Mouse (Mus musculus): ENCODE measurements at regions not wholly inside any gene's neighbourhood (a gene's known extent, or its start where the extent isn't known, plus 50 kb on each side); places are given as distances from the start of the nearest gene placed in this dataset.
"Not testable (repeated sequence)": the region's sequence is repeated elsewhere in the genome, so short reads cannot be mapped to it uniquely, and the experiment has no call there.

- Histone ChIP-seq H3K9ac (replicated peaks; ENCODE audit: low read length, poor library complexity, severe bottlenecking) (no peak overlapping the region), H3K9me3 (ENCODE audit: low read length) (no peaks in the 10 kb centered on the region), H3K4me2 (ENCODE audit: low read depth, low read length, poor library complexity, severe bottlenecking) (no peak overlapping the region), H3K27ac (ENCODE audit: low read depth, low read length) (no peak overlapping the region), H3K4me1 (ENCODE audit: insufficient read depth, low read length) (no peaks in the 10 kb centered on the region), H3K4me3 (ENCODE audit: low read depth, low read length) (no peak overlapping the region), H3K27me3 (ENCODE audit: insufficient read depth, low read length) (no peaks in the 10 kb centered on the region), H3K36me3 (ENCODE audit: insufficient read depth, low read length) (no peaks in the 10 kb centered on the region)
- WGBS = 54% methylated on average over 3 of the region's 3 CpGs
- no peak for TF ChIP-seq CTCF (IDR thresholded peaks at IDR 0.05)
- ATAC-seq (ENCODE audit: low FRiP score) (no peak), DNase-seq (ENCODE audit: low spot score) (no peak)
Measured at GRCm38 (mm10) chr1:81739392-81739791, 493.5 kb upstream of the Gm9747 start.

GRCm38 (mm10) chr1:81739981-81740380 is 492.9 kb upstream of the Gm9747 start:
- no peak for TF ChIP-seq CTCF (IDR thresholded peaks at IDR 0.05)
- Histone ChIP-seq H3K4me3 (ENCODE audit: low read depth, low read length) (no peak overlapping the region), H3K9me3 (ENCODE audit: low read length) (no peaks in the 10 kb centered on the region), H3K9ac (replicated peaks; ENCODE audit: low read length, poor library complexity, severe bottlenecking) (no peak overlapping the region), H3K4me1 (ENCODE audit: insufficient read depth, low read length) (no peaks in the 10 kb centered on the region), H3K36me3 (ENCODE audit: insufficient read depth, low read length) (no peaks in the 10 kb centered on the region), H3K27ac (ENCODE audit: low read depth, low read length) (no peak overlapping the region), H3K4me2 (ENCODE audit: low read depth, low read length, poor library complexity, severe bottlenecking) (no peak overlapping the region), H3K27me3 (ENCODE audit: insufficient read depth, low read length) (no peaks in the 10 kb centered on the region)
- 97% methylated on average over 1 of the region's 1 CpGs for WGBS
- ATAC-seq (ENCODE audit: low FRiP score) (no peak), DNase-seq (ENCODE audit: low spot score) (no peak)

- H3K36me3 ChIP-seq (ENCODE audit: insufficient read depth, low read length); DNase-seq (ENCODE audit: low spot score); H3K4me3 ChIP-seq (ENCODE audit: low read depth, low read length); H3K27me3 ChIP-seq (ENCODE audit: insufficient read depth, low read length); H3K4me1 ChIP-seq (ENCODE audit: insufficient read depth, low read length); H3K4me2 ChIP-seq (ENCODE audit: low read depth, low read length, poor library complexity, severe bottlenecking); H3K9ac ChIP-seq (replicated peaks; ENCODE audit: low read length, poor library complexity, severe bottlenecking); H3K9me3 ChIP-seq (ENCODE audit: low read length); ATAC-seq (ENCODE audit: low FRiP score); H3K27ac ChIP-seq (ENCODE audit: low read depth, low read length): not testable (repeated sequence)
- 92% methylated on average over 8 of the region's 8 CpGs for WGBS
Measured at GRCm38 (mm10) chr1:81741882-81742281, 491.0 kb upstream of the Gm9747 start.

- H3K4me3 ChIP-seq (ENCODE audit: low read depth, low read length) = no peak overlapping the region
- H3K9me3 ChIP-seq (ENCODE audit: low read length) = no peaks in the 10 kb centered on the region
- WGBS = 42% methylated on average over 8 of the region's 8 CpGs
- H3K36me3 ChIP-seq (ENCODE audit: insufficient read depth, low read length) = no peaks in the 10 kb centered on the region
- no peak overlapping the region for H3K27ac ChIP-seq (ENCODE audit: low read depth, low read length)
- no peaks in the 10 kb centered on the region for H3K27me3 ChIP-seq (ENCODE audit: insufficient read depth, low read length)
- H3K4me1 ChIP-seq (ENCODE audit: insufficient read depth, low read length) = no peaks in the 10 kb centered on the region
- DNase-seq (ENCODE audit: low spot score) = peak; percentile 50
- no peak overlapping the region for H3K4me2 ChIP-seq (ENCODE audit: low read depth, low read length, poor library complexity, severe bottlenecking)
- no peak for TF ChIP-seq CTCF (IDR thresholded peaks at IDR 0.05)
- 0 out of 2 replicates have a peak, but pooled peaks have one; percentile 44 for ATAC-seq (ENCODE audit: low FRiP score)
- H3K9ac ChIP-seq (replicated peaks; ENCODE audit: low read length, poor library complexity, severe bottlenecking) = no peak overlapping the region
Measured at GRCm38 (mm10) chr1:81744524-81744923, 488.4 kb upstream of the Gm9747 start.

GRCm38 (mm10) chr1:81745024-81745960 is 487.6 kb upstream of the Gm9747 start:
- H3K36me3 ChIP-seq (ENCODE audit: insufficient read depth, low read length) = no peaks in the 10 kb centered on the region
- H3K27me3 ChIP-seq (ENCODE audit: insufficient read depth, low read length) = no peaks in the 10 kb centered on the region
- no peak for TF ChIP-seq CTCF (IDR thresholded peaks at IDR 0.05)
- DNase-seq (ENCODE audit: low spot score) (no peak), ATAC-seq (ENCODE audit: low FRiP score) (no peak)
- H3K4me1 ChIP-seq (ENCODE audit: insufficient read depth, low read length) = no peaks in the 10 kb centered on the region
- no peak overlapping the region for H3K4me3 ChIP-seq (ENCODE audit: low read depth, low read length)
- no peak overlapping the region for H3K27ac ChIP-seq (ENCODE audit: low read depth, low read length)
- no peak overlapping the region for H3K9ac ChIP-seq (replicated peaks; ENCODE audit: low read length, poor library complexity, severe bottlenecking)
- WGBS = 61% methylated on average over 14 of the region's 14 CpGs
- H3K4me2 ChIP-seq (ENCODE audit: low read depth, low read length, poor library complexity, severe bottlenecking) = no peak overlapping the region
- H3K9me3 ChIP-seq (ENCODE audit: low read length) = no peaks in the 10 kb centered on the region

GRCm38 (mm10) chr1:81746013-81746412 is 486.9 kb upstream of the Gm9747 start:
- ATAC-seq (ENCODE audit: low FRiP score) (no peak), DNase-seq (ENCODE audit: low spot score) (no peak)
- no peak overlapping the region for H3K27ac ChIP-seq (ENCODE audit: low read depth, low read length)
- no peak for TF ChIP-seq CTCF (IDR thresholded peaks at IDR 0.05)
- no peaks in the 10 kb centered on the region for H3K9me3 ChIP-seq (ENCODE audit: low read length)
- no peak overlapping the region for H3K4me2 ChIP-seq (ENCODE audit: low read depth, low read length, poor library complexity, severe bottlenecking)
- no peaks in the 10 kb centered on the region for H3K36me3 ChIP-seq (ENCODE audit: insufficient read depth, low read length)
- no peak overlapping the region for H3K4me3 ChIP-seq (ENCODE audit: low read depth, low read length)
- H3K9ac ChIP-seq (replicated peaks; ENCODE audit: low read length, poor library complexity, severe bottlenecking) = no peak overlapping the region
- 88% methylated on average over 3 of the region's 3 CpGs for WGBS
- H3K4me1 ChIP-seq (ENCODE audit: insufficient read depth, low read length) = no peaks in the 10 kb centered on the region
- H3K27me3 ChIP-seq (ENCODE audit: insufficient read depth, low read length) = no peaks in the 10 kb centered on the region

All from midbrain, postnatal 0 days (tissue).